Mouse (Mus musculus) 416B (cell line): ENCODE measurements around the gene Prkcg.
"Not testable (repeated sequence)": the region's sequence is repeated elsewhere in the genome, so short reads cannot be mapped to it uniquely, and the experiment has no call there.

Experiments used
- DNase-seq: peaks from one replicate; pipeline ENCODE4 v3.0.0; 2011; ENCODE audit warnings: low read depth

Gene Prkcg

GRCm38 (mm10) chr7:3288976-3289970 is at the start of gene Prkcg, which contains the start of gene Myadm:
TSS of gene Prkcg (plus strand) at chr7:3289179.
TSS of gene Myadm (plus strand) at chr7:3289080.
- DNase-seq: peak; percentile 19

GRCm38 (mm10) chr7:3239193-3239592 is 49.8 kb upstream of the Prkcg start:
- DNase-seq: peak; percentile 17

- DNase-seq: no peak
These were observed 28.3 kb upstream of the Prkcg start for GRCm38 (mm10) chr7:3260701-3261100.

- no peak for DNase-seq
These were observed 27.5 kb upstream of the Prkcg start for GRCm38 (mm10) chr7:3261446-3261845.

- peak; percentile 61 for DNase-seq
These were observed 26.2 kb upstream of the Prkcg start for GRCm38 (mm10) chr7:3262789-3263188.

- no peak for DNase-seq
These were observed 24.5 kb upstream of the Prkcg start for GRCm38 (mm10) chr7:3264390-3265022.

- DNase-seq: no peak
These were observed 23.7 kb upstream of the Prkcg start for GRCm38 (mm10) chr7:3265311-3265710.

- no peak for DNase-seq
These were observed 21.7 kb upstream of the Prkcg start for GRCm38 (mm10) chr7:3267261-3267660.

- DNase-seq: no peak
These were observed 21.1 kb upstream of the Prkcg start for GRCm38 (mm10) chr7:3267888-3268287.

- DNase-seq: no peak
These were observed 20.7 kb upstream of the Prkcg start for GRCm38 (mm10) chr7:3268291-3268690.

GRCm38 (mm10) chr7:3272206-3272605 is 16.8 kb upstream of the Prkcg start:
- DNase-seq: no peak

GRCm38 (mm10) chr7:3275455-3276170 is 13.4 kb upstream of the Prkcg start:
- peak; percentile 29 for DNase-seq

GRCm38 (mm10) chr7:3276781-3277180 is 12.2 kb upstream of the Prkcg start:
- not testable (repeated sequence) for DNase-seq

- DNase-seq: no peak
These were observed 8.8 kb upstream of the Prkcg start for GRCm38 (mm10) chr7:3280080-3280653.

- no peak for DNase-seq
These were observed 8.3 kb upstream of the Prkcg start for GRCm38 (mm10) chr7:3280654-3281153.

GRCm38 (mm10) chr7:3281741-3282140 is 7.2 kb upstream of the Prkcg start:
- no peak for DNase-seq

- DNase-seq: peak; percentile 21
These were observed 5.7 kb upstream of the Prkcg start for GRCm38 (mm10) chr7:3283081-3283875.

GRCm38 (mm10) chr7:3284604-3285003 is 4.4 kb upstream of the Prkcg start:
- DNase-seq: no peak

GRCm38 (mm10) chr7:3286036-3286435 is 2.9 kb upstream of the Prkcg start:
- peak; percentile 42 for DNase-seq

GRCm38 (mm10) chr7:3287186-3287585 is 1.8 kb upstream of the Prkcg start:
- DNase-seq: no peak
